In genomic region chr1:151345109-151345862, GRCm38 (mm10) we compare ENCODE assay signal across 8 mouse cellular contexts. TPM values are rescaled to one million over a fixed set of nuclear protein-coding genes. Genes with fewer than 3 reads are reported as not detected.
DNase-seq lines count a peak whose midpoint lies in the region; ATAC-seq and TF ChIP-seq lines count a peak whose summit lies in the region.

No protein-coding gene starts in this region.

- WGBS in heart, embryonic 12.5 days, result under 1% methylated on average over 55 of the region's 55 CpGs
- under 1% methylated on average over 55 of the region's 55 CpGs for WGBS in kidney, embryonic 16.5 days
- WGBS in liver, adult 2 months, result 1% methylated on average over 55 of the region's 55 CpGs

- H3K27ac ChIP-seq in heart, embryonic 12.5 days (ENCODE audit: poor library complexity, severe bottlenecking), result peak overlapping the region; percentile 94
- peak overlapping the region; percentile 96 for H3K27ac ChIP-seq in kidney, embryonic 16.5 days (ENCODE audit: low read length)
- peak overlapping the region; percentile 92 for H3K27ac ChIP-seq in liver, adult 2 months (replicated peaks; ENCODE audit: insufficient read depth, low read depth, low read length)

- no peaks in the 10 kb centered on the region for H3K9me3 ChIP-seq in erythroblast, embryonic 14.5 days (ENCODE audit: control insufficient read depth, low read length)
- no peaks in the 10 kb centered on the region for H3K9me3 ChIP-seq in heart, embryonic 12.5 days (replicated peaks)
- H3K9me3 ChIP-seq in kidney, embryonic 16.5 days (ENCODE audit: low read length), result no peaks in the 10 kb centered on the region

- peak overlapping the region; percentile 95 for H3K9ac ChIP-seq in heart, embryonic 12.5 days
- peak overlapping the region; percentile 99 for H3K9ac ChIP-seq in kidney, embryonic 16.5 days (replicated peaks; ENCODE audit: low read length)
- H3K9ac ChIP-seq in liver, adult 2 months (ENCODE audit: low read depth, low read length), result peak overlapping the region; percentile 93

- peaks cover 26% of the 10 kb centered on the region; the same call in 1 of the 2 replicates for H3K79me2 ChIP-seq in liver, adult 2 months (ENCODE audit: control insufficient read depth, insufficient read depth, low read length)

- peak; percentile 80 for ATAC-seq in heart, embryonic 12.5 days (ENCODE audit: insufficient number of reproducible peaks, low FRiP score)
- ATAC-seq in kidney, embryonic 16.5 days (ENCODE audit: low FRiP score, low TSS enrichment), result peak; percentile 74
- ATAC-seq in monocyte, adult 5-6 weeks (replicated peaks; ENCODE audit: insufficient number of reproducible peaks, low FRiP score, low TSS enrichment, poor library complexity, severe bottlenecking), result peak; percentile 40; the same call in 1 of the 2 replicates

- H3K27me3 ChIP-seq in erythroblast, embryonic 14.5 days (ENCODE audit: control insufficient read depth), result no peaks in the 10 kb centered on the region
- no peaks in the 10 kb centered on the region for H3K27me3 ChIP-seq in heart, embryonic 12.5 days (replicated peaks)
- H3K27me3 ChIP-seq in kidney, embryonic 16.5 days (ENCODE audit: insufficient read depth, low read length), result no peaks in the 10 kb centered on the region
- no peaks in the 10 kb centered on the region for H3K27me3 ChIP-seq in liver, adult 2 months (ENCODE audit: control insufficient read depth, insufficient read depth, low read length)

- peak; percentile 54; the same call in 1 of the 2 replicates for TF ChIP-seq POLR2A in liver, adult 2 months (IDR thresholded peaks at IDR 0.05; ENCODE audit: extremely low read depth, insufficient read depth, low read length)

- peak overlapping the region; percentile 85 for H3K4me2 ChIP-seq in heart, embryonic 12.5 days
- H3K4me2 ChIP-seq in kidney, embryonic 16.5 days (replicated peaks; ENCODE audit: low read depth, low read length), result peak overlapping the region; percentile 62

- H3K4me1 ChIP-seq in erythroblast, embryonic 14.5 days (ENCODE audit: control insufficient read depth), result peaks cover 53% of the 10 kb centered on the region
- peaks cover 47% of the 10 kb centered on the region for H3K4me1 ChIP-seq in heart, embryonic 12.5 days (replicated peaks)
- peaks cover 24% of the 10 kb centered on the region for H3K4me1 ChIP-seq in kidney, embryonic 16.5 days (ENCODE audit: insufficient read depth, low read length)
- peaks cover 19% of the 10 kb centered on the region for H3K4me1 ChIP-seq in liver, adult 2 months (ENCODE audit: control insufficient read depth, insufficient read depth, low read length)

- DNase-seq in CD4-positive, CD25-positive, alpha-beta regulatory T cell, adult 2 months (ENCODE audit: low read depth, low spot score), result peak; percentile 96
- DNase-seq in brain, embryonic 18.5 days (ENCODE audit: low read depth, low spot score), result peak; percentile 86
- DNase-seq in liver, adult 2 months (ENCODE audit: extremely low read depth, low read depth, low spot score), result peak; percentile 70
- DNase-seq in spleen, postnatal 36 days (ENCODE audit: low spot score in 2 of 2), result peak; percentile 93

- no peak for TF ChIP-seq CTCF in liver, adult 2 months (IDR thresholded peaks at IDR 0.05; ENCODE audit: low read depth, low read length)

- H3K4me3 ChIP-seq in erythroblast, embryonic 14.5 days (replicated peaks), result peak overlapping the region; percentile 90
- H3K4me3 ChIP-seq in heart, embryonic 12.5 days, result peak overlapping the region; percentile 76
- peak overlapping the region; percentile 96 for H3K4me3 ChIP-seq in kidney, embryonic 16.5 days (ENCODE audit: low read length)
- H3K4me3 ChIP-seq in liver, adult 2 months (ENCODE audit: insufficient read depth, low read depth, low read length), result peak overlapping the region; percentile 95

- peaks cover 17% of the 10 kb centered on the region for H3K36me3 ChIP-seq in erythroblast, embryonic 14.5 days (ENCODE audit: control insufficient read depth)
- peaks cover 8% of the 10 kb centered on the region for H3K36me3 ChIP-seq in heart, embryonic 12.5 days
- peaks cover 2% of the 10 kb centered on the region; the same call in 1 of the 2 replicates for H3K36me3 ChIP-seq in kidney, embryonic 16.5 days (ENCODE audit: insufficient read depth, low read length)
- H3K36me3 ChIP-seq in liver, adult 2 months (ENCODE audit: control insufficient read depth, insufficient read depth, low read length), result peaks cover 9% of the 10 kb centered on the region

RNA-seq across cellular contexts. Expression of gene Ivns1abp, which starts 1.0 kb away (rescaled TPM):
- polyA plus RNA-seq in erythroblast, embryonic 14.5 days (2012), result 0.72 and 1.1 TPM in 2 replicates
- polyA plus RNA-seq in heart, embryonic 12.5 days (2016; fragmentation: Nextera tagmentation; extraction: Ambion mirVana), result 297 and 319 TPM in 2 replicates
- polyA plus RNA-seq in kidney, embryonic 16.5 days (2015; fragmentation: Nextera tagmentation; extraction: Ambion mirVana), result 534 and 540 TPM in 2 replicates
- total RNA-seq in liver, adult 2 months (2014; rRNA removed), result 105 and 111 TPM in 2 replicates
- 11.4 and 16.7 TPM in 2 replicates for polyA plus RNA-seq in liver, adult 2 months (2012; rRNA removed)
- 269 to 290 TPM (median 273 TPM) in 3 replicates for total RNA-seq in monocyte, adult 5-6 weeks (2017)

Comparison
In these comparisons a context has a peak if more than half of its experiments do, and no peak if none do; other contexts are left out.
1. Peak in every context shown above with its lines: DNase-seq, ATAC-seq, H3K4me3 ChIP-seq and H3K27ac ChIP-seq.
2. RNA of gene Ivns1abp, which starts 1.0 kb away (polyA plus RNA-seq): 534 to 540 TPM in kidney, embryonic 16.5 days and 297 to 319 TPM in heart, embryonic 12.5 days; 11.4 to 16.7 TPM in liver, adult 2 months and 0.72 to 1.1 TPM in erythroblast, embryonic 14.5 days; every median in the first group is over 10 times any median in the second.